ENCODE assay signal across 11 mouse cellular contexts in genomic region chr7:125310971-125311370, GRCm38 (mm10).
DNase-seq lines count a peak whose midpoint lies in the region; ATAC-seq lines count a peak whose summit lies in the region.
"Had no signal": no experiment of that assay in that cellular context is flagged by ENCODE, and none has a peak within 500 bp of the region (broad histone marks: within the 10 kb centered on the region; RNA-seq: fewer than 3 reads in every experiment).

No protein-coding gene starts in this region.

- no peaks in the 10 kb centered on the region for H3K27me3 ChIP-seq in forebrain, embryonic 13.5 days
- H3K27me3 ChIP-seq in forebrain, embryonic 10.5 days (ENCODE audit: poor library complexity, severe bottlenecking) = no peaks in the 10 kb centered on the region

- no peak overlapping the region for H3K4me3 ChIP-seq in forebrain, embryonic 13.5 days
- H3K4me3 ChIP-seq in forebrain, embryonic 10.5 days = no peak overlapping the region
- H3K4me3 ChIP-seq: limb, embryonic 10.5 days had no signal

- H3K4me1 ChIP-seq in forebrain, embryonic 13.5 days = 0 out of 2 replicates have a peak, but pooled peaks cover 5% of the 10 kb centered on the region
- no peaks in the 10 kb centered on the region for H3K4me1 ChIP-seq in forebrain, embryonic 10.5 days
- H3K4me1 ChIP-seq: limb, embryonic 10.5 days had no signal

- 74% methylated on average over 4 of the region's 4 CpGs for WGBS in forebrain, embryonic 13.5 days
- 89% methylated on average over 4 of the region's 4 CpGs for WGBS in forebrain, embryonic 10.5 days

- peak overlapping the region; percentile 64 for H3K27ac ChIP-seq in forebrain, embryonic 13.5 days
- no peak overlapping the region for H3K27ac ChIP-seq in forebrain, embryonic 10.5 days
- H3K27ac ChIP-seq: limb, embryonic 10.5 days had no signal

- H3K9ac ChIP-seq in forebrain, embryonic 13.5 days = no peak overlapping the region

- no peaks in the 10 kb centered on the region for H3K9me3 ChIP-seq in forebrain, embryonic 13.5 days (replicated peaks)
- H3K9me3 ChIP-seq in forebrain, embryonic 10.5 days = no peaks in the 10 kb centered on the region
- H3K9me3 ChIP-seq: limb, embryonic 10.5 days had no signal

- H3K4me2 ChIP-seq in forebrain, embryonic 13.5 days = no peak overlapping the region

- DNase-seq in forebrain, embryonic 10.5 days (ENCODE audit: extremely low spot score, low spot score) = no peak
- DNase-seq in right cerebral cortex, adult 2 months (ENCODE audit: low spot score in 2 of 2) = peak; percentile 19 to 31
- DNase-seq in right cerebral cortex, postnatal 4 days = no peak
- peak; percentile 17 to 42 for DNase-seq in layer of hippocampus, postnatal 14 days (ENCODE audit: low spot score in 2 of 2)
- no peak for DNase-seq in liver
- DNase-seq in spleen, adult 18-20 months = no peak
- no peak for DNase-seq in spleen, postnatal 14 days (ENCODE audit: low spot score in 2 of 2)
- DNase-seq: kidney, adult 11 months; lung, postnatal 4 days had no signal

- no peaks in the 10 kb centered on the region for H3K36me3 ChIP-seq in forebrain, embryonic 13.5 days (ENCODE audit: poor library complexity, severe bottlenecking)
- H3K36me3 ChIP-seq in forebrain, embryonic 10.5 days (replicated peaks) = no peaks in the 10 kb centered on the region
- H3K36me3 ChIP-seq: limb, embryonic 10.5 days had no signal

- peak; percentile 74 for ATAC-seq in forebrain, embryonic 13.5 days

Comparison
In these comparisons a context has a peak if more than half of its experiments do, and no peak if none do; other contexts are left out.
1. DNase-seq: peak in right cerebral cortex, adult 2 months (2 of 2) and layer of hippocampus, postnatal 14 days (2 of 2); none in forebrain, embryonic 10.5 days (single experiment), right cerebral cortex, postnatal 4 days (single experiment), liver (single experiment), spleen, adult 18-20 months (0 of 2) and spleen, postnatal 14 days (0 of 2).